Mouse (Mus musculus) 416B (cell line): ENCODE data around the gene Atp6v1c2.
A peak's percentile ranks its signal among the peaks of the same experiment; 100 is the strongest.

Experiments
- DNase-seq: peaks from one replicate; pipeline ENCODE4 v3.0.0; 2011; ENCODE audit warnings: low read depth

The Atp6v1c2 gene

GRCm38 (mm10) chr12:17329259-17329658, at the start of gene Atp6v1c2:
TSS of gene Atp6v1c2 (minus strand) at chr12:17329359.
- DNase-seq: no peak

DNA sequence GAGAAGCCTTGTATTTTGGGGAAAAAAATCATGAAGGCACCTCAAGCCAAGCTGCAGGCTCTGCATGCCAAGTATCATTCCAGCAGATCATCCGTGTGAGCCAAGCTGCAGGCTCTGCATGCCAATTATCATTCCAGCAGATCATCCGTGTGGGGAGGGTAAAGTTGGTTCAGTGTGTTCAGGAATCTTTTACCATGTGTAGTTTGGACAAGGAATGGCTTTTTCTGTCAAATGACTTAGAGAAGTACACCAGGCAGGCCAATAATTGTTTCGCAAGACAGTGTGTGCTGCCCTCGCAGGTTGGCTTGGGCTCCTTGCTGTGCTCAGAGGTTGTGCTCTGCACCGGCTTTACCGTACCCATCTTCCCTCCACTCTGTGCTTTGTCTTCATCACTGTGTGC, 47.4 kb upstream of the Atp6v1c2 start:
- DNase-seq: peak; percentile 19

- no peak for DNase-seq
These were observed 46.1 kb upstream of the Atp6v1c2 start for GRCm38 (mm10) chr12:17375243-17375642.

- DNase-seq: peak; percentile 69
These were observed 44.4 kb upstream of the Atp6v1c2 start for GRCm38 (mm10) chr12:17373470-17373975.

DNA sequence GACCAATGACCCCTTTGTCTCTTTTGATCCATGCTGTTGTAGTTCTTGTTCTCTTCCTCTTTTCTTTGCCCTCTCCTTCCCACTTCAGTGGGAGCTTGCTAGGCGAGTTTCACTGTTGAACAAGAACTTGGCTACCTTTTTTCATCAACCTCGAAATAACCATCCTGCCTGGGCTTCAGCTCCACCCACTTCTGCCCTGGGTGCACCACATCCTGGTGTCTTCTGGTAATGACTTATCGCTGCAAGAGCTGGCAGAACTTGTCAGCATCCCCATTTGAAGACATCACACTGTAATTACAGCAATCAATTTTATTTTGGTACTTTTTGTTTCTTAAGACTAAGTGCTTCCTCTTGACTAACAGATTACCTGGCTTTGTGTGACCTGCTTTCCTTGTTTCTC, 43.5 kb upstream of the Atp6v1c2 start:
- peak; percentile 55 for DNase-seq

GRCm38 (mm10) chr12:17371589-17372235, 42.6 kb upstream of the Atp6v1c2 start:
- no peak for DNase-seq

GRCm38 (mm10) chr12:17369551-17370325, 40.6 kb upstream of the Atp6v1c2 start:
- DNase-seq: no peak

GRCm38 (mm10) chr12:17369111-17369510, 40.0 kb upstream of the Atp6v1c2 start:
- no peak for DNase-seq

- DNase-seq: peak; percentile 62
These were observed 37.8 kb upstream of the Atp6v1c2 start for GRCm38 (mm10) chr12:17366981-17367380.

DNA sequence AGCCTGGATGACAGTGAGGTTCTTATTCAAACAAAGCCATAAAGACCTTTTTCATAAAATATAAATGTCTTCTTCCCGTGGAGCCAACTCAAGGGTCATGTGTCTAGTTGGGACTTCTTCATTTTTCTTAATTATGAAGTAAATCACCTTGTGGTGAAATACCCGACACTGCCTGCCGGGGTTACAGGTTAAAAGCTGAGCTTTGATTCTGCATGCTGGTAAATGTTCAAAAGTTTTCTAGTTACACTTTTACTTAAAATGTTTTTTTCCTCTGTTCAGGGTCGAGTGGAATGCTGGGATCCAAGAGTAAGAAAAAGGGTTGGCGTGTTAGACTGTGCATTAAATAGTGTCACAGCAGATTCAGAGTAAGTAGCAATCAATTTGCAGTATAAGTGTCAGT, 33.2 kb upstream of the Atp6v1c2 start:
- DNase-seq: no peak

DNA sequence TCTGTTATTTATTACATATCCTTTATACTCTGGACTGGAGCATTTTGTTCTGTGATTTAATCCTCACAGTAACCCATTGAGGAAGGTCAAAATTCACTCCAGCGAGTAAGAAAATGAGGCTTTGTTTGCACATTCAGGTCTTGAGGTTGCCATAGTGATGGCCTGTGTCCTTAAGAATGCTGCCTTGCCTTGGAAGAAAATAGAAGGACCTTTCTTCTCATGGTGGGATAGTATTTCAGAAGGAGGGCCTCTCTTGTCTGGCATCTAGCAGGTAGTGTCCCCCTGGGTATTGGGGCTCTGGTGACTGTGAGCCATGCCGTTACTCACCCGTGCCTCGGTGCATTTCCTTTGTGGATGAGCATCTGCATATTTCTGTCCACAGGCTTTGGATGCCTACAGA, 31.5 kb upstream of the Atp6v1c2 start:
- no peak for DNase-seq

DNA sequence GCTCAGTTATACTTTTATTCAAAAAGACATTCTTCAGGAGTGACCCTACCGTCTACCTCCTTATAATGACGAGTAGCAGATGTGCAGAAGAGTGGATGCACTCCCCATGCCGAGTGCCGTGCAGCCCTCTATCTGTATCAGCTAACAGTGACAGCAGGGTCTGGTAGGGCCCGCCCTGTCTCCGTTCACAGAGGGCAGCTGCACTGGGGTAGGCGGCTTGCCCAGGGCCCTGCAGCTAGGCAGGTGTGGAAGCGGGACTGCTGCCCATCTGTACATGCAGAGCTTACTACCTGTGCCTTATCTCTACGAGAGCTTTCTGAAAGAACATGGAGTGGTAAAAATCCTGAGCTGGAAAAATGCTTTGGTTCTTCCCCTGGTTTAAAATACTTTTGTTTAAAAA, 30.9 kb upstream of the Atp6v1c2 start:
- no peak for DNase-seq

GRCm38 (mm10) chr12:17358981-17359380, 29.8 kb upstream of the Atp6v1c2 start:
- no peak for DNase-seq

- DNase-seq: no peak
These were observed 28.6 kb upstream of the Atp6v1c2 start for GRCm38 (mm10) chr12:17357795-17358194.

- DNase-seq: no peak
These were observed 27.7 kb upstream of the Atp6v1c2 start for GRCm38 (mm10) chr12:17356853-17357252.

DNA sequence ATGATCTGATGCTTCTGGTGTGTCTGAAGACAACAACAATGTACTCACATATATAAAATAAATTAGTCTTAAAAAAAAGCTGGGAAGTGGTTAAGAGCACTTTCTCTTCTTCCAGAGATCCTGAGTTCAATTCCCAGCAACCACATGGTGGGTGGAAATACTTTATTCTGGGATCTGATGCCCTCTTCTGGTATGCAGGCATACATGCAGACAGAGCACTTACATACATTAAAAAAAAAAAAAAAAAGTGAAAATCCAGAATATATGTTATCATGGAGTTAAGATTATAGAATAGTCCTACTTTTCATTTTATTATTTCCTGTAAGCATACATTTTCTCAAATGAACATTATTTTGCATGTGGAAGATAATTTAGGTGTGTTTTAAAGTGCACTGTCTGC, 20.9 kb upstream of the Atp6v1c2 start:
- peak; percentile 46 for DNase-seq

DNA sequence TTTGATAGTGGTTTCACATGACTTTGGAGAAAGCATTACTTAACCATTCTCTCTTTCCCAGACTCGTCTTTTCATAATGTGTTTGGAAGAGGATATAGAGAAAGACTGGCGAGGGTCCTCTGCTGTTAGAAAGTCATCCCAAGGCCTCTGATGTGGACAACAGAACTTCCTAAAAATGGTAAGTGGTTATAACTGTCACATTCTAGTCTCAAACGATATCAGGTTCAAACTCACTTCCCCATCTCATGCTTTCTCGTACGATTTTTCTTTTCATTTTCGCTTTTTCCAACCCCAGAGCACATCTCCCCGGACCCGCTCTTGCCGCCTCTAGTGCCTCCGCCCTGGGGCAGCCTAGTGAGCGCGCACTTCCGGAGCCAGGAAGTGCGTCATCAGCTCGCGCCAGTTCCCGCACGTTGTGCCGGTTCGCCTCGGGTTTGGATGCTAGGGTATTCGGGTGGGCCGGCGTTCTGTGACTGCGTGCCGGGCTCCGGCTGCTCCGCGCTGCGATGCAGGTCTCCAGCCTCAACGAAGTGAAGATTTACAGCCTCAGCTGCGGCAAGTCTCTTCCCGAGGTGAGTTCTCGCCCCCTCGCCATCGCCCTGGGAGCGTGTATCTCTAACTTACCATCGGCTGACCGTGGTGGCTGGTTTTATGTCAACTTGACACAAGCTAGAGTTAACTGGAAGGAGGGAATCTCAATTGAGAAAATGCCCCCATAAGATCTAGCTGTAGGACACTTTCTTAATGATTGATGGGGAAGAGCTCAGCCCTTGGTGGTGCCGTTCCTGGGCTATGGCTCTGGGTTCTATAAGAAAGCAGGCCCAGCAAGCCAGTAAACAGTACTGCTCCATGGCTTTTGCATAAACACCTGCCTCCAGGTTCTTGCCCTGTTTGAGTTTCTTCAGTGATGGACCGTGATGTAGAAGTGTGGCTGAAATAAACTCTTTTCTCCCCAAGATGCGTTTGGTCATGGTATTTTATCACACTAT, 19.2 kb upstream of the Atp6v1c2 start, which contains the start of gene Nol10:
Gene Nol10 (plus strand): TSS at position 411 of the 989 bp plus-strand sequence.
- peak; percentile 89 for DNase-seq

GRCm38 (mm10) chr12:17347327-17348047, 18.3 kb upstream of the Atp6v1c2 start:
- peak; percentile 28 for DNase-seq

DNA sequence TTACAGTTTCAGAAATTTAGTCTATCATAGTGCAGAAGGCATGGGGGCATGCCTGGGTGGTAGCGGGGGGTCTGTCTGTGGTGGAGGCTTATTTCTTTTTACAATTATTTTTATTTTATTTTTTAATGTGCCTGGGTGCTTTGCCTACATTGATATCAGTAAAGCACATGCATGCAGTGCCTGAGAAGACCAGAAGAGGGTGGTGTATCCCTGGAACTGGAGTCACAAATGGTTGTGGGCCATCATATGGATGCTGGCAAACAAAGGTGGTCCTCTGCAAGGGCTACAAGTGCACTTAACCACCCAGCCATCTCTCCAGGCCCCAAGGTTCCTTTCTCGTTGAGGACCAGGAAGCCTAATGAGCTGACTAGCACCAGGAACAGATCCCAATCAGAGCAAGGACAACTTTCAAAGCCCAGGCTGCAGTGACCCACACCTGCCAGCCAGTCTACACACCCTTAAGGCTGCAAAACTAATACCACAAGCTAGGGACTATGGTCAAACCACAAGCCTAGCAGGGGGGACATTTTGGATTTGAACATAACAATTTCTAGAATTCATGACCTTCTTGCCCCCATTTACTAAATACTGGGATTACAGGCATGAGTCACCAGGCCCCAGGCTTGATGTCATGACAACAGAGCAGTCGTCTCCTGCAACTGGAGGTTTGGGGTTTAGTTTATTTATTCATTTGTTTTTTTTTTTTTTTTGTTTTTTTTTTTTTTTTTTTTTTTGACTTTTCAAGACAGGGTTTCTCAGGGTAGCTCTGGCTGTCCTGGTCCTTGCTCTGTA, 10.2 kb upstream of the Atp6v1c2 start:
- DNase-seq: no peak

DNA sequence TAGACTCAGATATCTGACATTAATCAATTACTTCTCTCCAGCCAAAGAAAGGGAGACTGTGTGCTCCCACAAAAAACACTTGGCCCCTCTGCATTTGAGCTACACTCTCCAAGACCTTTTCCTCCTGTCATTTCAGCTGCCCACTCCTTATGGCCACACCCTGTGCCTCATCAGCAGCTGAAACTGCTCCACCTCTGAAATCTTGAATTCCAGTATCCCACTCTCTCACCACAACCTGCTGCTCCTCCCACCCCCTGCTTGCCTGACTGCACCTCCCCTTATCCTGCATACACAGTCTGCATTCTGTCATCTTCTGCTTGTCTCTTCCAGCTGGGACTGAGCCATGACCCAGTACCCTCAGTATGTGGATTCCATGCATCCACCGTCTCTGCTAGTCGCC, 9.2 kb upstream of the Atp6v1c2 start:
- DNase-seq: no peak

DNA sequence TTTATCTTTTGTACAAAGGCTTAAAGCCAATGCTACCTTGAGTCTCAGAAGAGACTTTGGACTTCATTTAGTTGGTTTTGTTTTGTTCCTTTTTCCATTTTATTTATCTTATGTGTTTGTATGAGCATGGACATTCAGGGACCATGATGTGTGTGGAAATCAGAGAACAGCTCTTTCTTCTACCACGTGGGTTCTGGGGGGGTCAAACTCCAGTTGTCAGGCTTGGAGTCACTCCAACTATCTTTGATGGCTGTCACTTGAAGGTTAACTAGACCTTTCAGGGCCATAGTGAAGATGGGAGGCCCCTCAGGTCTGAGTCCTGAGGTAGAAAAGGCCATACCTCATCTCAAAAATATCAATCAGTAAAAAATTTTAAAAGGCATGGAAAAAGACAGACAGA, 4.3 kb upstream of the Atp6v1c2 start:
- DNase-seq: no peak
